Mouse (Mus musculus) E14TG2a.4 (cell line): ENCODE measurements around the gene Mak.

ENCODE experiments used
- CTCF ChIP-seq: conservative IDR thresholded peaks from 2 replicates; pipeline ENCODE4 v1.5.1; 2014; ENCODE audit warnings: low read length
- NANOG ChIP-seq: IDR thresholded peaks from 2 replicates; pipeline ENCODE4 v1.6.1; 2014; ENCODE audit warnings: borderline replicate concordance, low read length, mixed read lengths
- POU5F1 ChIP-seq: IDR thresholded peaks from 2 replicates; pipeline ENCODE4 v1.6.1; 2014; ENCODE audit warnings: low read length, borderline replicate concordance

- TF ChIP-seq CTCF (0 out of 2 replicates have a peak, but pooled peaks have one; percentile 4), POU5F1 (no peak), NANOG (no peak)
These were observed 70.6 kb downstream of the Mak start for GRCm38 (mm10) chr13:41008946-41009345.
